Mouse (Mus musculus) midbrain, postnatal 0 days (tissue): ENCODE results near the gene 4930558K02Rik. TPM values are rescaled to one million over a fixed set of nuclear protein-coding genes. Genes with fewer than 3 reads are reported as not detected.

ENCODE experiments used
- ATAC-seq: fragments of 200-750 bp; cut with Nextera tagmentation; 2 replicates; pipeline ENCODE4 v1.8.0; 2017; ENCODE audit warnings: moderate number of reproducible peaks, mild to moderate bottlenecking, moderate TSS enrichment, moderate library complexity; ENCODE audit not compliant: low FRiP score
- DNase-seq: peaks from one replicate; pipeline ENCODE4 v3.0.0-alpha.2; 2015; ENCODE audit warnings: low spot score
- H3K27ac ChIP-seq: fragments of 300-500 bp; sonication (generic); 2 replicates; pipeline ENCODE4 v1.5.1; 2014; ENCODE audit warnings: low read depth, mild to moderate bottlenecking, low read length, mixed read lengths
- H3K27me3 ChIP-seq: fragments of 300-500 bp; sonication (generic); 2 replicates; pipeline ENCODE4 v1.6.1; 2014; ENCODE audit warnings: low read length, control low read depth, mixed read lengths; ENCODE audit not compliant: insufficient read depth
- H3K36me3 ChIP-seq: fragments of 300-500 bp; sonication (generic); 2 replicates; pipeline ENCODE4 v1.6.1; 2014; ENCODE audit warnings: low read length, control low read depth, mixed read lengths; ENCODE audit not compliant: insufficient read depth
- H3K4me1 ChIP-seq: fragments of 300-500 bp; sonication (generic); 2 replicates; pipeline ENCODE4 v1.6.1; 2014; ENCODE audit warnings: mild to moderate bottlenecking, control low read depth, antibody characterized with exemption, low read length, mixed read lengths; ENCODE audit not compliant: insufficient read depth
- H3K4me2 ChIP-seq: fragments of 300-500 bp; sonication (generic); 2 replicates; pipeline ENCODE4 v1.6.1; 2014; ENCODE audit warnings: low read depth, mild to moderate bottlenecking, low read length, mixed read lengths; ENCODE audit not compliant: poor library complexity, severe bottlenecking
- H3K4me3 ChIP-seq: fragments of 300-500 bp; sonication (generic); 2 replicates; pipeline ENCODE4 v1.5.1; 2014; ENCODE audit warnings: low read depth, mild to moderate bottlenecking, low read length, moderate library complexity
- H3K9ac ChIP-seq: fragments of 300-500 bp; sonication (generic); replicated peaks from 2 replicates; pipeline ENCODE4 v1.6.1; 2014; ENCODE audit warnings: mild to moderate bottlenecking, low read length, moderate library complexity, mixed read lengths; ENCODE audit not compliant: poor library complexity, severe bottlenecking
- H3K9me3 ChIP-seq: fragments of 300-500 bp; sonication (generic); 2 replicates; pipeline ENCODE4 v1.6.1; 2016; ENCODE audit warnings: low read length, control low read depth
- CTCF ChIP-seq: IDR thresholded peaks from 2 replicates; pipeline ENCODE4 v1.5.1; 2016; ENCODE audit warnings: antibody characterized with exemption, mild to moderate bottlenecking
- WGBS: fragments of 180-500 bp; shearing (Covaris S2); extraction: QIAGEN DNeasy Blood & Tissue Kit; methylation state at CpG from one replicate; pipeline ENCODE4 v1.1.7; 2014; 5-methylcytosine and 5-hydroxymethylcytosine counted together
- polyA plus RNA-seq: library from polyadenylated mRNA; unstranded; fragments of >200 nt; fragmentation: Nextera tagmentation; extraction: Ambion mirVana; gene quantifications from 2 replicates; pipeline ENCODE4 v1.2.1, GENCODE M21; 2015
- total RNA-seq: library from RNA; depleted of rRNA; stranded (reverse); fragments of >200 nt; gene quantifications from 2 replicates; pipeline ENCODE4 v1.2.3, GENCODE M21; 2014

Gene 4930558K02Rik
- total and polyA plus RNA-seq, 2 experiments from 2014 or later = 0.47 TPM; not detected in 1

DNA sequence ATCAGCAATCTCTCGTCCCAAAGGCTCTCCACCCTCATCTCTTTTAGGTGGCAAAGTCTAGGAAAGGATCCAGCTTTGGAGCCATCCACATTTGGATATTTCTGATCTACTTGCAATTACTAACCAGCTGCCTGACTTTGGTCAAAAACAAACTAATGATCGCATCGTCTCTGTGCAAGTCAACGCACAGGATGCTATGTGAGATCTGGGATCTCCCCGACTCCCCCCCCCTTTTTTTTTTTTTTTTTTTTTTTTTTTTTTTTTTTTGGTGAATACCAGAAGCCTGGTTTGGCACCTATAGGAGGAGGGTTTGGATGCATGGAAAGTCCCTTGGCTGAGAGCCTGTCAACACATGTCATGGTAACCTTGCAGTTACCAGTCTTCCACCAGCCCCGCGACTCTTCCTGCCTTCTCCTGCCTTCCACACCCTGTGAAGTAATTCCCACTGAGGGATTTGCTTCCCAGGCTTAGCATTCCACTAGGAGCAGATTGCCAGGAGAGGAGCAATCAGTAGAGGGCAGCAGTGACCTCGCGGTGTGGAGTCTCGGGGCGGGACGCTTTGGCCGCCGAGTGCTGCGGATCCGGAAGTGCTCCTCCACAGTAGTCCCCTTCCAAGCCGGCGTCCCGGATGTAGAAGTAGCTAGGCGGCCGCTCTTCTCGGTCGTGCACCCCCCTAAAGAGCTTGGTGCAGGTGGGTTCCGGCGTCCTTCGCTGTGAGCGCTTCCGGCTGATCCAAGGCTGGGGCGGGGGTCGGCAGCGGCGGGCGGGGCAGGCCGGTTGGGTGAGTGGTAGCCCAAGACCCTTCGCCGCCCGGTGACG lies 10.6 kb downstream of the 4930558K02Rik start, which contains the start of gene Pigc:
Gene Pigc, plus strand, starts transcription at position 598 of the 819 bp plus-strand sequence.
- Histone ChIP-seq H3K36me3 (0 out of 2 replicates have a peak, but pooled peaks cover 4% of the 10 kb centered on the region), H3K4me3 (peak within 1 kb of the TSS; percentile 64), H3K9me3 (no peaks in the 10 kb centered on the region), H3K9ac (peak within 1 kb of the TSS; percentile 79), H3K27ac (peak within 1 kb of the TSS; percentile 67), H3K4me1 (peaks cover 6% of the 10 kb centered on the region), H3K27me3 (no peaks in the 10 kb centered on the region), H3K4me2 (peak within 1 kb of the TSS; percentile 68)
- peak; percentile 98 for DNase-seq
- peak; percentile 91 for TF ChIP-seq CTCF
- peak; percentile 99 for ATAC-seq
- 2% methylated on average over 37 of the region's 38 CpGs for WGBS

DNA sequence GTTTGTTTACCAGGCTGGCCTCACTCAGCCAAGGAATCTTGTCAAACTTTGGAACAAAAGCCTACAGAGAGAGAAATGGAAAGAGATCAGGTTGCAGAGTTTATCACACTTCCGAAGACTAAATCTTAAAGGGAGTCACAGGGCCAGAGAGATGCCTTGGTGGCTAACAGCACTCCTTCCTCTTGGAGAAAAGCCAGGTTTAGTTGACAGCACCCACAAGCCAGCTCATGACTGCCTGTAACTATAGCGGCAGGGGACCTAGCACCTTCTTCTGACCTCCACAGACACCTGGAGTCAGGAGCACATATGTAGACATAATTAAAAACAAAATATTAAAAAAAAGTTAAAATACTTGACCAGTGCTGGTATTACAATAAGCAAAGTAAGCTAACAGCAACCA lies 11.5 kb downstream of the 4930558K02Rik start:
- Histone ChIP-seq H3K27ac (no peak overlapping the region), H3K4me3 (no peak overlapping the region), H3K27me3 (no peaks in the 10 kb centered on the region), H3K9ac (no peak overlapping the region), H3K36me3 (0 out of 2 replicates have a peak, but pooled peaks cover 4% of the 10 kb centered on the region), H3K9me3 (no peaks in the 10 kb centered on the region), H3K4me2 (no peak overlapping the region), H3K4me1 (peaks cover 6% of the 10 kb centered on the region)
- ATAC-seq = no peak
- no peak for TF ChIP-seq CTCF
- 86% methylated on average over 2 of the region's 2 CpGs for WGBS
- DNase-seq = no peak

DNA sequence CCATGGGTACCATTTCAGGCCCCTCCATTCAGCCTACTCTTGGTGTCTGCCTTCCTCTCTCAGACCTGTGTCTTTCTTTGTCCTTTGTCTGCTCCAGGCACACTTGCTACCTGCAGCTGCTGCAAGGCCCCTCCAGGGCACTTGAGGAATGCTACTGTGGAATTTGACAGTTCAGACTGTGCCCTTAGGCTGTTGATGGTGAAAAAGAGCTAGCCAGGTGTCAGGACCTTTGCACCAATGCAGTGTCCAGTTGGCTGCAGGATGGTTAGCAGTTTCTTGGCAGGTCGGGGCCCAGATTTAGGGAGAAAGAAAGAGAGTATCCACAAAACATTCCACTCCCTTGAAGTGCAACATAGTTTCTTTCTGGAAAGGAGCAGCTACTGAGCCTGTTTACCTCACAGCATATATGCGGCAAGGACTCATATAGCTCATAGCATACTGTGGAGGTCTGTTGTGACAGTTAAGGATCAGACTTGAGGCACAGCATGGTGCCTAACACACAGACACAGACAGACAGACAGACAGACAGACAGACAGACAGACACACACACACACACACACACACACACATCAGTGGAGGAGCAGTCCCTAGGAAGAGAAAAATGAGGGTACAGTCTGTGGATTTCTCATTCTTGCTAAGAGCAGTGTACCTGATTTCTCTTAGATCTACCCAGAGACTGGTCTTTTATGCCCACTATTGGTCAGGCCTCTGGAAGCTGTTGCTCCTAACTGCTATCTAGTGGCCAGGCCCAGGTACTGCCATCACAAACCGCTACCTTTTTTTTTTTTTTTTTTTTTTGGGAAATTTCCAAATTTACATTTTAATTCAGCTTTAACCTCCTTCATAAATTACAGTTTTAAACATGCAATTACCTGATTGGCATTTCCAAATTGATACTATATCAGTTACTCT lies 16.7 kb downstream of the 4930558K02Rik start:
- TF ChIP-seq CTCF = peak; percentile 75
- Histone ChIP-seq H3K36me3 (no peaks in the 10 kb centered on the region), H3K9me3 (no peaks in the 10 kb centered on the region), H3K4me2 (no peak overlapping the region), H3K27ac (no peak overlapping the region), H3K4me3 (no peak overlapping the region), H3K4me1 (no peaks in the 10 kb centered on the region), H3K27me3 (no peaks in the 10 kb centered on the region), H3K9ac (no peak overlapping the region)
- ATAC-seq (peak; percentile 61; the same call in 1 of the 2 replicates), DNase-seq (peak; percentile 78)
- 49% methylated on average over 3 of the region's 3 CpGs for WGBS

DNA sequence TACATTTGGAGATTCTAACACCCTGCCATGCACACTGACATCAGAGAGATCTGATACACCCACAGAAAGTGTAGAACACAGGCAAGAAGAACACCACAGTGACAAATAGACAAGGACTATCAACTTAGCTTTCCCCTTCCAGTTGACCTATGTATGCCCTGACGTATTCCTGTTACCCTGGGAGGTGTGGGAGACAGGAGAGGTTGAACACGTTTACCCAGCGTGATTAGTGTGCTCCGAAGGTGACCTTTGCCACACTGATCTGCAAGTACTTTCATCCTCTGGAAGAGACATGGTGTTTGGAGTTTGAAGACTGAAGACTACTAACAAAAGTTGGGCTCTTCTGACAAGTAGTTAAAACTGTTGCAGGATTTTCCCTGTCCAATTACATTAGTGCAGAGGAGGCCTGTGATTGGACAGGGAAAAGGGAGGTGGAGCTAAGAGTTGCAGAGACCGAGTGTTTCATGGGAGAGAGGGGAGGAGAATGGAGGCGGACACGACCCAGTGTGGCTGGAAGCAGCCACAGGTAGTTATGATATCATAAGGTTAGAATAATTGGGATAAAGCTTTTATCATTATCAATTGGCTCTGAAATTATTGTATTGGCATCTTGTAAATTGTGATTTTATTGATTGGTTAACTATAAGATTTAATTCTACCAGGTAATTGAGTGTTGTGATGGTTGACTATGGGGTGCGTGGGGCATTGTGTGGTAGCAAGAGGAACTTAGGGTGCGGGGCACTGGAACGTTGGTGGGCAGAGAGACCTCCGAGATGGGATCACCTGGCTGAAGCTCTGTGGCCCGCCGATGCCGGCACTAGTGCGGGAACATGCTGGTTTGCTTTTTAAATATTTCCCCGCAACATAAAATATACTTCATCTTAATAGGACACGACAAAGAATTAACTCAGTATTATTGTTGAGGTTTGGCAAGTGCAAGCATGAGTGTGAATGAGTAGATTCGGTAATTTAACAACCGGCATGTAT lies 21.2 kb downstream of the 4930558K02Rik start:
- no peak for TF ChIP-seq CTCF
- DNase-seq (no peak), ATAC-seq (no peak)

DNA sequence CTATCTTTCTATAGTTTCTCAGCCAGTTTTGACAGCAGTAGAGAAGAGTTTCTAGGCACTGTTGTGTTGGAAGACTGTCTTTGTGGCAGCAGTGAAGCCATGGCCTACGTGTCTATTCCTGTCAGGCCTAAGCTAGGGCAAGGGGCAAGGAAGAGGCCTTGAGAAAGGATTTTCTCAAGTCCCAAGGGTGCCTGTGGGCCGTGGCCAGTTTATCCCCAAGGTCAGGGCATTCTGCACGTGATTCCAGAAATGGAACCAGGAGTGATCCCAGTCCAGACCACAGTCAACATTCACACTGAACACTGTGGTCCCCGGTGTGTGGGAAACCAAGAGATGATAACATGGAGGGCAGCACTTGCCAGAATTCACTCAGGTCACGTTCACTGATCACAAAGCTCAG lies 23.6 kb downstream of the 4930558K02Rik start:
- WGBS = 69% methylated on average over 5 of the region's 5 CpGs
- no peak for DNase-seq

More for the DNA sequence above, 21.2 kb downstream of the 4930558K02Rik start:
- no peak overlapping the region for H3K4me2 ChIP-seq
- no peak overlapping the region for H3K4me3 ChIP-seq
- H3K4me1 ChIP-seq = no peaks in the 10 kb centered on the region
- 82% methylated on average over 19 of the region's 19 CpGs for WGBS
- H3K27me3 ChIP-seq = no peaks in the 10 kb centered on the region
- no peak overlapping the region for H3K9ac ChIP-seq
- H3K36me3 ChIP-seq = no peaks in the 10 kb centered on the region
- H3K9me3 ChIP-seq = no peaks in the 10 kb centered on the region
- no peak overlapping the region for H3K27ac ChIP-seq

More for the DNA sequence above, 23.6 kb downstream of the 4930558K02Rik start:
- Histone ChIP-seq H3K27me3 (no peaks in the 10 kb centered on the region), H3K4me2 (no peak overlapping the region), H3K4me1 (no peaks in the 10 kb centered on the region), H3K9ac (no peak overlapping the region), H3K4me3 (no peak overlapping the region), H3K27ac (no peak overlapping the region), H3K9me3 (no peaks in the 10 kb centered on the region), H3K36me3 (no peaks in the 10 kb centered on the region)
- no peak for TF ChIP-seq CTCF
- no peak for ATAC-seq
